Mouse (Mus musculus) spleen, adult 2 months (tissue): Measurements from ENCODE around the gene Cep19.

ENCODE experiments used
- CTCF ChIP-seq: fragments of 200-500 bp; IDR thresholded peaks from 2 replicates; pipeline ENCODE4 v1.5.1; 2011; ENCODE audit warnings: mild to moderate bottlenecking, inconsistent platforms; ENCODE audit not compliant: insufficient read depth, insufficient read length, insufficient replicate concordance; ENCODE audit errors: extremely low read depth
- POLR2A ChIP-seq: fragments of 200-500 bp; IDR thresholded peaks from 2 replicates; pipeline ENCODE4 v1.6.1; 2011; ENCODE audit warnings: low read depth, low read length, inconsistent platforms

- no peak for TF ChIP-seq CTCF
- no peak for TF ChIP-seq POLR2A
These were observed 27.4 kb downstream of the Cep19 start for GRCm38 (mm10) chr16:32127046-32127445.
